Mouse (Mus musculus): ENCODE measurements at regions not wholly inside any gene's neighbourhood (a gene's known extent, or its start where the extent isn't known, plus 50 kb on each side); places are given as distances from the start of the nearest gene placed in this dataset.
"Not testable (repeated sequence)": the region's sequence is repeated elsewhere in the genome, so short reads cannot be mapped to it uniquely, and the experiment has no call there.

- H3K27ac ChIP-seq = no peak overlapping the region
- H3K9ac ChIP-seq = no peak overlapping the region
- no peaks in the 10 kb centered on the region for H3K36me3 ChIP-seq
- no peaks in the 10 kb centered on the region for H3K9me3 ChIP-seq (replicated peaks)
- WGBS = 48% methylated on average over 2 of the region's 2 CpGs
- H3K27me3 ChIP-seq = no peaks in the 10 kb centered on the region
- no peak overlapping the region for H3K4me2 ChIP-seq
- H3K4me3 ChIP-seq (replicated peaks) = no peak overlapping the region
- no peaks in the 10 kb centered on the region for H3K4me1 ChIP-seq
- ATAC-seq (replicated peaks; ENCODE audit: low FRiP score) = no peak
Measured at GRCm38 (mm10) chr3:120468887-120469286, 684.6 kb upstream of the Ptbp2 start.

- H3K4me1 ChIP-seq = no peaks in the 10 kb centered on the region
- H3K4me2 ChIP-seq = no peak overlapping the region
- no peak overlapping the region for H3K9ac ChIP-seq
- no peaks in the 10 kb centered on the region for H3K36me3 ChIP-seq
- no peaks in the 10 kb centered on the region for H3K9me3 ChIP-seq (replicated peaks)
- no peak overlapping the region for H3K27ac ChIP-seq
- ATAC-seq (replicated peaks; ENCODE audit: low FRiP score) = no peak
- H3K4me3 ChIP-seq (replicated peaks) = no peak overlapping the region
- H3K27me3 ChIP-seq = no peaks in the 10 kb centered on the region
Measured at GRCm38 (mm10) chr3:120460717-120461116, 676.5 kb upstream of the Ptbp2 start.

GRCm38 (mm10) chr3:120457912-120458311 is 673.6 kb upstream of the Ptbp2 start:
- no peaks in the 10 kb centered on the region for H3K4me1 ChIP-seq
- H3K27ac ChIP-seq = no peak overlapping the region
- 77% methylated on average over 7 of the region's 7 CpGs for WGBS
- H3K9me3 ChIP-seq (replicated peaks) = no peaks in the 10 kb centered on the region
- no peak overlapping the region for H3K9ac ChIP-seq
- H3K4me3 ChIP-seq (replicated peaks) = no peak overlapping the region
- H3K4me2 ChIP-seq = no peak overlapping the region
- no peaks in the 10 kb centered on the region for H3K27me3 ChIP-seq
- no peak for ATAC-seq (replicated peaks; ENCODE audit: low FRiP score)
- no peaks in the 10 kb centered on the region for H3K36me3 ChIP-seq

GRCm38 (mm10) chr3:120441127-120441526 is 656.9 kb upstream of the Ptbp2 start:
- no peak overlapping the region for H3K9ac ChIP-seq
- no peaks in the 10 kb centered on the region for H3K4me1 ChIP-seq
- no peak for ATAC-seq (replicated peaks; ENCODE audit: low FRiP score)
- no peaks in the 10 kb centered on the region for H3K36me3 ChIP-seq
- no peaks in the 10 kb centered on the region for H3K27me3 ChIP-seq
- H3K27ac ChIP-seq = no peak overlapping the region
- H3K9me3 ChIP-seq (replicated peaks) = no peaks in the 10 kb centered on the region
- no peak overlapping the region for H3K4me3 ChIP-seq (replicated peaks)
- no peak overlapping the region for H3K4me2 ChIP-seq
- 55% methylated on average over 4 of the region's 4 CpGs for WGBS

DNA sequence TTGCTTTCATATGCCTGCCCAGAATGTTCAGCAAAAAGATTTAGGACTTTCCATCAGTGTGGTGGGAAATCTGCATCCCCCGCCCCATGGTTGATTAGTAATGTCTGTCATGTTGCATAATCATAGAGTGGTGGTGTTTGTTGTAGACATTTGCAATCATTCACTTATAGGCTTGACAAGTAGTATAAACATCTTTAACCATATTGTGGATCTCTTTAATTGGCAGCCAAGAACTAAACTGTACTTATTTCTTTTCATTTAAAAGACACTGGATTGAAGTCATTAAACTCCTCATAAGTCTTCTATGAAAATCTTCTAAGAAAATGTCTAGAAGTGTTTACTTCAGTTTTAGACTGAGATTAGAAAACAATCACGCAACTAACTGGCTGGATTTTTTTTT is 646.0 kb upstream of the Ptbp2 start:
- ATAC-seq (replicated peaks; ENCODE audit: low FRiP score) = no peak

GRCm38 (mm10) chr3:120416634-120417033 is 632.4 kb upstream of the Ptbp2 start:
- Histone ChIP-seq H3K4me1 (no peaks in the 10 kb centered on the region), H3K4me3 (replicated peaks) (no peak overlapping the region), H3K36me3 (no peaks in the 10 kb centered on the region), H3K9me3 (replicated peaks) (no peaks in the 10 kb centered on the region), H3K27ac (no peak overlapping the region), H3K27me3 (no peaks in the 10 kb centered on the region), H3K4me2 (no peak overlapping the region), H3K9ac (no peak overlapping the region)
- no peak for ATAC-seq (replicated peaks; ENCODE audit: low FRiP score)
- 31% methylated on average over 3 of the region's 3 CpGs for WGBS

More for the DNA sequence above, 646.0 kb upstream of the Ptbp2 start:
- no peak overlapping the region for H3K9ac ChIP-seq
- no peaks in the 10 kb centered on the region for H3K36me3 ChIP-seq
- no peak overlapping the region for H3K27ac ChIP-seq
- 62% methylated on average over 2 of the region's 2 CpGs for WGBS
- H3K27me3 ChIP-seq = no peaks in the 10 kb centered on the region
- no peaks in the 10 kb centered on the region for H3K9me3 ChIP-seq (replicated peaks)
- no peak overlapping the region for H3K4me2 ChIP-seq
- H3K4me1 ChIP-seq = no peaks in the 10 kb centered on the region
- no peak overlapping the region for H3K4me3 ChIP-seq (replicated peaks)

DNA sequence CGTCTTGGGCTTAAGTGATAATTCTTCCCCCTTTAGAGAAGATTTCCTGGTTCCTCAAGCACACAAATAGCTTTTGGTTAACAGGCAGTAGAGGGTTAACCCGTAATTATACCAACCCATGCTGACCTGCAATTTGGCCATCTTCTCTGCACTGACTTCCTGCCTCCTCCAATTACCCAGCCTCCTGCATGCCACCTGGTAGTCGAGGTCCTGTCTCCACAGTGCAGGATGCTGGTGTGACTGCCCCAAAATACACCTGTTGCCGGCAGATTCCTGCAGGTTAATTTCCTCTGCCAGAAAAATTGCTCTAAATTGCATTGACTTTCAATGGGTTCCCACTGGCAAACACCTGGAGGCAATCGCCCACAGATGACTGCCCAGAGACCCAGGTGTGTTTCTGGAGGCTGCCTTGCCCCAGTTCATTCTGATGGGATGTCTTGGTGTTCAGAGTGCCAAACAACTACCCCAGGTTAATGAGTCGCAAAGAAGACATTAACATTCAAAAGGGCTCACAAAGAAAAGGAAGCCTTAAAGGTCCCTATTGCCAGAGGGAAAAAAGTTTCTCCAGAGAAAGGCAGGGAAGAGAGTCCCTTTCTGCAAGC is 591.5 kb upstream of the Ptbp2 start:
- H3K27ac ChIP-seq = 0 out of 2 replicates have a peak overlapping the region, but pooled peaks have one; percentile 2
- H3K27me3 ChIP-seq = no peaks in the 10 kb centered on the region
- peak; percentile 88 for ATAC-seq (replicated peaks; ENCODE audit: low FRiP score)
- H3K9ac ChIP-seq = no peak overlapping the region
- no peak overlapping the region for H3K4me3 ChIP-seq (replicated peaks)
- 19% methylated on average over 6 of the region's 6 CpGs for WGBS
- H3K4me1 ChIP-seq = no peaks in the 10 kb centered on the region
- no peak overlapping the region for H3K4me2 ChIP-seq
- H3K9me3 ChIP-seq (replicated peaks) = no peaks in the 10 kb centered on the region
- no peaks in the 10 kb centered on the region for H3K36me3 ChIP-seq

DNA sequence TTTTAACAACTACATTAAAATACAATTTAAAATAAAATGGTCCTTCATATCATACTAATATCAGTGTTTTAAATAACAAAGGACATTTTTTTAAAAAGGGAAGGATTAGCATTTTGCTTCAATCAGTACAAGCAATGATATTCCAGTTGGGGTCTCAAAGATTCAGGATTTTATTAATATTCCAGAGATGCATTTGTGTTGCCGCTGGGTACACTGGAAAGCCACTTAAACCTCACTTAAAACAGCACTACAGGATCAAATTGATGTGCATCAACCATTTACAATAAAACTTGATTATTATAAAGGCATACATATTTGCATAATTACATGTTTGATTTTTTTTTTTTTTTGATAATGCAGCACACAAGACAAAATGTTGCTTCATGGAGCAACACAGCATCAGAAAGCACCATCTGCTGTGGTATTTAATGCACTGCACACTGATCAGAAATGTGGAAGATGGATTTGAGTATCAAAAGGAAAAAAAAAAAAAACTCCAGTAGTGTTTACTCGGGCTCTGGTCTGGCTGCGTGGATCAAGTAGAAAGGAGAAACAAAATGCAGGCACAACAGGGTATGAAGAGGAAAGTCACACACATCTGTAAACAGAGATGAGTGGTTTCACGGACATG is 558.6 kb upstream of the Ptbp2 start:
- H3K36me3 ChIP-seq = no peaks in the 10 kb centered on the region
- H3K4me1 ChIP-seq = no peaks in the 10 kb centered on the region
- no peak overlapping the region for H3K9ac ChIP-seq
- WGBS = 78% methylated on average over 4 of the region's 4 CpGs
- no peaks in the 10 kb centered on the region for H3K27me3 ChIP-seq
- H3K4me3 ChIP-seq (replicated peaks) = no peak overlapping the region
- H3K9me3 ChIP-seq (replicated peaks) = no peaks in the 10 kb centered on the region
- H3K4me2 ChIP-seq = no peak overlapping the region
- ATAC-seq (replicated peaks; ENCODE audit: low FRiP score) = no peak
- H3K27ac ChIP-seq = no peak overlapping the region

DNA sequence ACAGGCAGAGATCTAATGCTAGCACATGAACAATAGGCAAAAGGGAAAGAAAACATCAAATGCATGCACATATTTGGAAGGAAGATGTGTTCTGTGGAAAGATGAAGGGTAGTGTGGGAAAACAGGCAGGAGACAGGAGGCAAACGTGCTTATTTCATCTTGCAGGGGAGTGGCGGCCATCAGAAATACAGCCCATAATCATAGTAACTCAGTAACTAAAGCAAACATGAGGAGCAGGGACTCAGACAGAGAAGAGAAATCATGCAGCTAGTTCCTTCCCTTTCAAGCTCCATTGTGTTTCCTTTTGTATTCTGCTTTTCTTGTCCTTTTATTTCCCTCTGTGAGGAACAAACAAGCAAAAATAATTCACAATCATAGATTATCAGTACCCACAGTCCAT is 557.6 kb upstream of the Ptbp2 start:
- WGBS = 62% methylated on average over 2 of the region's 2 CpGs
- H3K4me3 ChIP-seq (replicated peaks) = no peak overlapping the region
- ATAC-seq (replicated peaks; ENCODE audit: low FRiP score) = no peak
- no peaks in the 10 kb centered on the region for H3K36me3 ChIP-seq
- no peak overlapping the region for H3K9ac ChIP-seq
- H3K4me2 ChIP-seq = no peak overlapping the region
- H3K9me3 ChIP-seq (replicated peaks) = no peaks in the 10 kb centered on the region
- H3K27me3 ChIP-seq = no peaks in the 10 kb centered on the region
- no peak overlapping the region for H3K27ac ChIP-seq
- no peaks in the 10 kb centered on the region for H3K4me1 ChIP-seq

DNA sequence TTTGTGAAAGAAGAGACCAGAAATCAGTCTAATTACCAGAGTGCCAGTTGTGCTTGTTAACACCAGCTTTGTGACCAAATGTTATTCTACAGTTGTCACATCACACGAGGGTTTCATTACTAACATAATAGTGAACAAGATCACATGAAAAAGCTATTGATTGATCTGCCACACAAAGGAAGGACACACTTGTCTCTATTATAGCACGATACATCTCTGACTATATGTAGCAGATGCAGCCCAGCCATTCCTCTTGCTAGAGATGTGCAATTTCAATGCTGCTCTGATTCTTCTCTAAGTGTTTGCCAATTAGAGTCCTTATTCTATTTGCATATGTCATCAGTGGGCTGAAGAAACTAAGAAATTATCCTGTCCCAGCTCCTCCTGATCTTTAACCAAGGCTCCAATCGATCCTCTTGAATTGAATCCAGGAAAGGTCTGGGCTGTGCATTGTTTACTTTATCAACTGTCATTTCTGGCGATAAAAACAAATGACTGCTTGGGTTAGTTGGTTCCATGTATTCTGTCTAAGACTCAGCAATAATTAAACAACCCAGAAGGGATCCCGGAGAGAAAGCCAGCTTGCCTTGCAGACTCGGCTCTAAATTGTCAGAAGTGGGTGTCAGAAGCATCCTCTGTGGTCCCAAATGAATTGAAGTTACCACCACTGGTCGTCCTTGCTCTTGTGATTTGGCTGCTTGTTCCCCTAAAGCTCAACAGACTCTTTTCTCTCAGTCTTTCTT is 551.7 kb upstream of the Ptbp2 start:
- Histone ChIP-seq H3K27ac (no peak overlapping the region), H3K4me1 (no peaks in the 10 kb centered on the region), H3K27me3 (no peaks in the 10 kb centered on the region), H3K9me3 (replicated peaks) (no peaks in the 10 kb centered on the region), H3K4me3 (replicated peaks) (no peak overlapping the region), H3K9ac (no peak overlapping the region), H3K36me3 (no peaks in the 10 kb centered on the region), H3K4me2 (no peak overlapping the region)
- ATAC-seq (replicated peaks; ENCODE audit: low FRiP score) = no peak
- 72% methylated on average over 7 of the region's 7 CpGs for WGBS

DNA sequence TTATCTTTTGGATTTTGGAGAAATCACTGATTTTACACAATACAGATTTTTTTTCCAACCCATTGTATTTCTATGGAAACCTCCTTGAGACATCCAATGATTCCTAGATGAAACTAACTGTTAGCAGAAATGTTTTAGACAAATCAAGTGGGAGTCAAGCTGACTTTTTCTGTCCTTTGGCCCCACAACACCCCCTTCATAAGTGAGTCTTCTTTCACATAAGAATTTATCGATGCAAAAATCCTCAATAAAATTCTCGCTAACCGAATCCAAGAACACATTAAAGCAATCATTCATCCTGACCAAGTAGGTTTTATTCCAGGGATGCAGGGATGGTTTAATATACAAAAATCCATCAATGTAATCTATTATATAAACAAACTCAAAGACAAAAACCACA is 522.8 kb upstream of the Ptbp2 start:
- H3K27me3 ChIP-seq; ATAC-seq (replicated peaks; ENCODE audit: low FRiP score); H3K4me2 ChIP-seq; H3K4me3 ChIP-seq (replicated peaks); H3K4me1 ChIP-seq; H3K9me3 ChIP-seq (replicated peaks); H3K36me3 ChIP-seq; H3K27ac ChIP-seq; H3K9ac ChIP-seq: not testable (repeated sequence)
- WGBS = 92% methylated on average over 3 of the region's 3 CpGs

DNA sequence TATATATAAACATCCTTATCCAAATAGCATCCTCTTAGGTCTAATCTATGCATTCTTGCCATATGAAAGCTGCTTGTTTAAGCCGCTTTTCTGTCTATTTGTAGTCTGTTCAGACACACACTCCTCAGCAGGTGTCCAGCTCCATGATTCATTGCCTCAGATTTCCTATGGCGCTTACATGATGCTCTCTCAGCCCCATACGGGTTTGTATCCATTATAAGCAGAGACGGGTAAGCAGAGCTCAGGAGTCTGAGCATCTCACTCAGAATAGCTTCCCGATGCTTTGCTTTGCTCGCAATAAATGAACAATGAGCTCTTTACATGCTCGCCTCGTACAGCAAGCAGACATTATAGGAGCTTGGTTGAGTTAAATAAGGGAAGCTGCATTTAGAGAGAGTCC is 521.3 kb upstream of the Ptbp2 start:
- WGBS = 75% methylated on average over 8 of the region's 8 CpGs
- Histone ChIP-seq H3K9me3 (replicated peaks) (no peaks in the 10 kb centered on the region), H3K27ac (no peak overlapping the region), H3K4me2 (no peak overlapping the region), H3K27me3 (no peaks in the 10 kb centered on the region), H3K4me3 (replicated peaks) (no peak overlapping the region), H3K36me3 (no peaks in the 10 kb centered on the region), H3K4me1 (no peaks in the 10 kb centered on the region), H3K9ac (no peak overlapping the region)
- ATAC-seq (replicated peaks; ENCODE audit: low FRiP score) = no peak

Data from kidney, embryonic 15.5 days (tissue).